Mouse (Mus musculus) bone marrow, adult 2 months (tissue): ENCODE measurements at regions not wholly inside any gene's neighbourhood (a gene's known extent, or its start where the extent isn't known, plus 50 kb on each side); places are given as distances from the start of the nearest gene placed in this dataset.

Experiments used
- H3K27ac ChIP-seq: fragments of 200-500 bp; 2 replicates; pipeline ENCODE4 v1.5.1; 2012; ENCODE audit warnings: low read depth, mild to moderate bottlenecking, control low read depth, inconsistent platforms, low read length; ENCODE audit not compliant: control insufficient read depth, poor library complexity, insufficient read depth
- H3K4me1 ChIP-seq: fragments of 200-500 bp; 2 replicates; pipeline ENCODE4 v1.6.1; 2011; ENCODE audit warnings: low read length; ENCODE audit not compliant: control insufficient read depth, insufficient read depth
- H3K4me3 ChIP-seq: fragments of 200-500 bp; replicated peaks from 2 replicates; pipeline ENCODE3; 2011; ENCODE audit warnings: mild to moderate bottlenecking, low read depth, low read length, control low read depth; ENCODE audit not compliant: control insufficient read depth
- CTCF ChIP-seq: fragments of 200-500 bp; IDR thresholded peaks from 2 replicates; pipeline ENCODE4 v1.5.1; 2011; ENCODE audit warnings: low read length, control low read depth; ENCODE audit not compliant: control insufficient read depth, insufficient read depth
- POLR2A ChIP-seq: fragments of 200-500 bp; IDR thresholded peaks from 2 replicates; pipeline ENCODE4 v1.6.1; 2011; ENCODE audit warnings: low read depth, mild to moderate bottlenecking, control low read depth, low read length, borderline replicate concordance; ENCODE audit not compliant: control insufficient read depth
- WGBS: fragments of 180-500 bp; shearing (Covaris S2); methylation state at CpG from one replicate; pipeline ENCODE4 v1.1.7; 2018; 5-methylcytosine and 5-hydroxymethylcytosine counted together

DNA sequence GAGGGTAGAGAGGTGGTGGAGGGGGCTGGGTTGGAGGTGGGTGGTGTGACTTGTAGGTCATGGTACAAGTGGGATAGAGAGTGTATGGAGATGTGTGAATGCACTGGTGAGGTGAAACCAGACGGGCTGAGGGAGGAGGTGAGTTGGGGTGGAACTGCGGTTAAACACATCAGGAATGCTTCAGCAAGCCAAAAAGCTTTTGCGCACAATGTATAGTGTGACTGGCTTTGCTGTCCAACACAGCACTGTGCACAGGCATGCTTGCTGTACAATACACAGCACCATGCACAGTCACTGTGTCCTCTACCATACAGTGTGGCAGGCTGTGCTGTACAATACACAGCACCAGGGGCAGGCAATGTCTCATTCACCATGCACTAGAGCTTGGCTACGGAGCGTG lies 223.6 kb downstream of the Eipr1 start:
- no peaks in the 10 kb centered on the region for H3K4me1 ChIP-seq
- WGBS: 87% methylated on average over 5 of the region's 5 CpGs
- H3K4me3 ChIP-seq: no peak overlapping the region
- TF ChIP-seq POLR2A (no peak), CTCF (no peak)
- no peak overlapping the region for H3K27ac ChIP-seq

DNA sequence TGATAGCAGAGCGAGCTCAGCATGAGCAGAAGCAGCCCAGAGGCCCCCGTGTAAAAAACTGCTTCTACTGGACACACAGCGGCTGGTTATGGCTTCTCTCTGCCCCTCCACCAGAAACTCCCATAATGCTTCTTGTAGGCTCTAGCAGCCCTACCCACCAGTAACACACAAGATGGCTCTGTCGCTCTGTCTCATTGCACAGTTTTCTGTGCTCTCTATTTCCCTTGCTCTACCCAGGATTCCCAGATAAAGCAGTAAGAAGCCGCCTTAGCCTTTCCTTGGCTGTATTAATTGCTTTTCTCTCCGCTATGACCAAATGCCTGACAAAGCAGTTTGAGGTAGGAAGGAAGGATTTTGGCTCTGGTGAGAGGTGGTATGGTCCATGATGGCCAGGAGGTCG lies 228.1 kb downstream of the Eipr1 start:
- no peak overlapping the region for H3K27ac ChIP-seq
- no peak for TF ChIP-seq CTCF
- TF ChIP-seq POLR2A: no peak
- 69% methylated on average over 7 of the region's 7 CpGs for WGBS

GRCm38 (mm10) chr12:28986214-28986613 lies 234.6 kb downstream of the Eipr1 start:
- WGBS: 81% methylated on average over 7 of the region's 7 CpGs
- no peak overlapping the region for H3K27ac ChIP-seq
- no peak for TF ChIP-seq CTCF
- no peak for TF ChIP-seq POLR2A

More for the DNA sequence above, 228.1 kb downstream of the Eipr1 start:
- no peak overlapping the region for H3K4me3 ChIP-seq
- no peaks in the 10 kb centered on the region for H3K4me1 ChIP-seq

DNA sequence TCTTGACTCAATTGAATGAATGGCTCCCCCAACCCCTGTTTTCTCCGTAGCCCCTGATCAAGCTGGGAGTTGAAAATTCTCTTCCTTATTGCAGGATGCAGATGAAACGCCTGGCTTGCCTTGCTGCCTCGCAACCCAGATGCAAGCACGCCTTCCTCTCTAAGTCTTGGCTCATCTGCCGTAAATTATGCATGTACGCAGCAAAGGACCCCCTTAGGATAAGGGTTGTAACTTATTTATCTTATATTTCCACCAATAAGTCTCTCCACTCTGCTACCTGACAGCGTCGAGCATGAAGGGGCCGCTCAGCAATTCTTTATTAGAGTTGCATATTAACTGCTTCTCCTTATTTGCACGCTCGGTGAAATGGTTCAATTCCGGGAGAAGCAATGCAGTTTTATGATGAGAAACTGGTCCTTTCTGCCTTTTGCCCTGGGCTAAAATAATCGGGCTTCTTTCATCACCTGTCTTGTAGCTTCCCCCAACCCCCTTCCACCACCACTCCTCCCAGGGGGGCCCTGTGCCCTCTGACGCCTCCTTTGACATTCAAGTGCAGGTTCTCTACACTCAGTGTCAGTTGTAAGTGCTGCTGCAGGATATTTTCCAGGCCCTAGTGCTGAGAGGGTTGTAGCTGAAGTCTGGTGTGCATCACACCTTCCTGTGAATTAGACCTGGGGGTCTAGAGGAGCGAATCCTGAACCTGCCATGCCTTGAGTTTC lies 246.0 kb downstream of the Eipr1 start:
- H3K4me1 ChIP-seq: no peaks in the 10 kb centered on the region
- WGBS: 73% methylated on average over 15 of the region's 15 CpGs
- TF ChIP-seq CTCF: no peak
- no peak for TF ChIP-seq POLR2A
- no peak overlapping the region for H3K27ac ChIP-seq
- H3K4me3 ChIP-seq: no peak overlapping the region

More at GRCm38 (mm10) chr12:28986214-28986613, 234.6 kb downstream of the Eipr1 start:
- Histone ChIP-seq H3K4me1 (no peaks in the 10 kb centered on the region), H3K4me3 (no peak overlapping the region)

- no peak overlapping the region for H3K27ac ChIP-seq
- WGBS: 62% methylated on average over 6 of the region's 6 CpGs
- H3K4me3 ChIP-seq: no peak overlapping the region
- no peak for TF ChIP-seq POLR2A
- no peak for TF ChIP-seq CTCF
- no peaks in the 10 kb centered on the region for H3K4me1 ChIP-seq
These were observed 248.4 kb downstream of the Eipr1 start for GRCm38 (mm10) chr12:28999963-29000451.

DNA sequence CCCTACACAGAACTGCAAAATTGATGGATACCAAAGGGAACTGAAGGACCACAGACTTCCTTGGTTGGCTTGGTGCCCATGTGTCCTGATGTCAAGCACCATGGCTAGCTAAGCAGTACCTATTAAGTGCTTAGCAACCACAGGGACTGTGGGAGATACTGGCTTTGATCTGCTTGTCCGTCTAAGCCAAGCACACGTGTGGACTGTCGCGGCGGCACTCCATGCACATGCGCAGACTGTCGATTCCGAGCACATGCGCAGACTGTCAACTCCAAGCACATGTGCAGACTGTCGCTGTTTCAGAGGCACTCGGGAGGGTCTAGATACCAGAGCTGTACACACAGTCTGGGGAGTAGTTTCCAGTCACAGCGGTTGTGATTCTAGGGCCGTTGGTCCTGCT lies 252.9 kb downstream of the Eipr1 start:
- WGBS: 86% methylated on average over 13 of the region's 13 CpGs
- no peaks in the 10 kb centered on the region for H3K4me1 ChIP-seq
- no peak overlapping the region for H3K4me3 ChIP-seq
- no peak overlapping the region for H3K27ac ChIP-seq
- TF ChIP-seq POLR2A (no peak), CTCF (no peak)

DNA sequence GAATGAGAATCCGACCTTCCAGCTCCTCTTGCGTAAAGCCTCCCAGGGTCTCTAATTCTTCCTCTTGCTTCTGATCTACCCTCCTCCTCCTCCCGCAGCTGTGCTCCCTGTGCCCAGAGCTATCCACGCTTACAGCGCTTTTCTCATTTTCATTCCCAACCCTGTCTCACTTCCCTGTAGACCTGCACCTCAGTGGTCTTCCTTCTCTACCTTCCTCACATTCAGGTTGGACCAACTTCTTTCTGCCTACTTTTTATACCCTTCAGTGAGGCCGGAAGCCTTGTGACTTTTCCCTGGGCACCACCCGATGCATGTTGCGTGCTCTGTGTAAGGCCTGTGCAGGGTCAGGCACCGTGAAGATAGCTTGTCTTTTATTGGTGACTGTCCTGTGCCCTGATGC lies 263.0 kb downstream of the Eipr1 start:
- Histone ChIP-seq H3K4me1 (no peaks in the 10 kb centered on the region), H3K4me3 (no peak overlapping the region), H3K27ac (no peak overlapping the region)
- TF ChIP-seq CTCF (no peak), POLR2A (no peak)
- 86% methylated on average over 9 of the region's 9 CpGs for WGBS

- WGBS: 64% methylated on average over 10 of the region's 10 CpGs
- H3K4me3 ChIP-seq: no peak overlapping the region
- TF ChIP-seq POLR2A (no peak), CTCF (no peak)
These were observed 263.7 kb downstream of the Eipr1 start for GRCm38 (mm10) chr12:29015200-29015862.

GRCm38 (mm10) chr12:29021152-29021551 lies 269.5 kb downstream of the Eipr1 start:
- no peak overlapping the region for H3K27ac ChIP-seq
- no peaks in the 10 kb centered on the region for H3K4me1 ChIP-seq
- WGBS: 63% methylated on average over 5 of the region's 5 CpGs
- TF ChIP-seq CTCF (no peak), POLR2A (no peak)
- no peak overlapping the region for H3K4me3 ChIP-seq

More at GRCm38 (mm10) chr12:29015200-29015862, 263.7 kb downstream of the Eipr1 start:
- Histone ChIP-seq H3K27ac (no peak overlapping the region), H3K4me1 (no peaks in the 10 kb centered on the region)
